Mouse (Mus musculus): ENCODE data around the gene Atp11b. TPM values are rescaled to one million over a fixed set of nuclear protein-coding genes. Genes with fewer than 3 reads are reported as not detected.

Gene Atp11b
- polyA plus RNA-seq, 1 experiment from 2014 or later, result 26.2 TPM

DNA sequence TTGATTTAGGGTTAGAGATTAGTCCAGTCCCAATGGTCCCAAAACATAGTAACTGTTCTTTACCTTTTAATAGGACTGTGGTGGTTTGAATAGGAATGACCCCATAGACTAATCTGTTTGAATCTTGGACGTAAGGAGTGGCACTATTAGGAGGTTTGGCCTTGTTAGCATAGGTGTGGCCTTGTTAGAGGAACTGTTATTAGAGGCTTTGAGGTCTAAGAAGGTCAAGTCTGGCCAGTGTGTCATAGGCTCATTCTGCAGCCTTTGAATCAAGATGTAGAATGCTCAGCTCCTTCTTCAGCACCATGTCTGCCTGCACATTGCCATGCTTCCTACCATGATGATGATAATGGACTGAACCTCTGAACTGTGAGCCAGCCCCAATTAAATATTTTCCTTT, 27.0 kb upstream of the Atp11b start:
- WGBS, result 64% methylated on average over 1 of the region's 1 CpGs
- H3K36me3 ChIP-seq (ENCODE audit: control insufficient read depth, insufficient read depth), result no peaks in the 10 kb centered on the region
- ATAC-seq (replicated peaks; ENCODE audit: extremely low read depth, insufficient read depth, low FRiP score), result no peak
- no peak overlapping the region for H3K4me3 ChIP-seq (ENCODE audit: low read length)
- H3K4me2 ChIP-seq (ENCODE audit: low read depth, low read length), result no peak overlapping the region
- H3K27ac ChIP-seq (ENCODE audit: low read length), result no peak overlapping the region
- H3K27me3 ChIP-seq (ENCODE audit: control insufficient read depth, insufficient read depth, low read length), result no peaks in the 10 kb centered on the region
- H3K9ac ChIP-seq (ENCODE audit: low read length), result no peak overlapping the region
- peaks cover 4% of the 10 kb centered on the region; the same call in 1 of the 2 replicates for H3K9me3 ChIP-seq (replicated peaks; ENCODE audit: control insufficient read depth, low read length)
- H3K4me1 ChIP-seq (ENCODE audit: control insufficient read depth, insufficient read depth, low read length), result no peaks in the 10 kb centered on the region

DNA sequence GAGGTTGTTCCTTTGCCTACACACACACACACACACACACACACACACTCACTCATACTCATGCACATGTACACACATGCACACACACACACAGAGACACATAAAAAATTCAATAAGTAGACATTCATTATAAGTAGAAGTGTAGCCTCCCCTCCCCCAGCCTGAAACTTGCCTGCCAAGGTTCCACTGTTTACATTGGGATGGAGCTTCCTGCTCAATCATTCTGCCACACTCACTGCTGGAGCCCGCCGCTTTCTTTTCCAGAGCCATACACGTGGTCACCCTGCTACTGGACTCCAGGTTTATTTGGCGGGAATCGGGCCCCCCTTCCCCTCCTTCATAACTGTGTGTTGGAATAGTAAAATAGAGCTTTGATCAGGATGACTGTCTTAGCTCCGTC, 24.4 kb upstream of the Atp11b start:
- peaks cover 9% of the 10 kb centered on the region; the same call in 1 of the 2 replicates for H3K9me3 ChIP-seq (replicated peaks; ENCODE audit: control insufficient read depth, low read length)
- WGBS, result 53% methylated on average over 6 of the region's 6 CpGs
- no peaks in the 10 kb centered on the region for H3K36me3 ChIP-seq (ENCODE audit: control insufficient read depth, insufficient read depth)
- H3K9ac ChIP-seq (ENCODE audit: low read length), result no peak overlapping the region
- H3K4me3 ChIP-seq (ENCODE audit: low read length), result no peak overlapping the region
- no peak overlapping the region for H3K4me2 ChIP-seq (ENCODE audit: low read depth, low read length)
- H3K27ac ChIP-seq (ENCODE audit: low read length), result no peak overlapping the region
- H3K27me3 ChIP-seq (ENCODE audit: control insufficient read depth, insufficient read depth, low read length), result no peaks in the 10 kb centered on the region
- ATAC-seq (replicated peaks; ENCODE audit: extremely low read depth, insufficient read depth, low FRiP score), result no peak
- no peaks in the 10 kb centered on the region for H3K4me1 ChIP-seq (ENCODE audit: control insufficient read depth, insufficient read depth, low read length)

DNA sequence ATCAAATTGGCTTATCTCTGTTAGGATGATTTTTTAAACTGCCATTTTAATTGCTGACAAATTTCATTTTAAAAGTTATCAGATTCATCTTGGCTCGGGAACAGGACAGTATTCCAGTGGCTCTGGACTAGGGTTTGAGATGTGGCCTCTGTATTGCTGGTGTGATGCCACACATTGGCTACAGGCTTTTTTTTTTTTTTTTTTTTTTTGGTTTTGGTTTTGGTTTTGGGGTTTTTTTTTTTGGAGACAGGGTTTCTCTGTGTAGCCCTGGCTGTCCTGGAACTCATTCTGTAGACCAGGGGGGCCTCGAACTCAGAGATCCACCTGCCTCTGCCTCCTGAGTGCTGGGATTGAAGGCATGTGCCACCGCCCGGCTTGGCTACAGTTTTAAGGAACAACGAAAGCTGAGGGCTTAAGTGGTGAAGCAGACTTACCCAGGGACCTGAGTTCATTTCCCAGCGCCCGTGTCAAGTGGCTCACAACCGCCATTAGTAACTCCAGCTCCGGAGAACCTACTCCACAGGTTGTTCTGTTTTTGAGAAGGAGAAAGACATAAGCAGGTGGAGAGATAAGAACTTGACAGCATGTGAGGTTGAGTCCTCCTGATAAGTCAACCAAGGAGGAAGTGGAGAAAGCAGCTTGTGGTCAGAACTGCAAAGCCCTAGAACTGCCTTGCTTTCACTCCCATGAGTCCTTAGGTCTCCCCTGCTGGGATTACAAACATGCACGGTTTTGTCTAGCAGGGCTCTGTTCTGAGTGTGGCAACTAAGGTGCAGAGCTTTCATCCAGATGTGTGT, 21.7 kb upstream of the Atp11b start:
- H3K4me3 ChIP-seq (ENCODE audit: low read length), result no peak overlapping the region
- no peaks in the 10 kb centered on the region for H3K4me1 ChIP-seq (ENCODE audit: control insufficient read depth, insufficient read depth, low read length)
- 72% methylated on average over 10 of the region's 10 CpGs for WGBS
- no peaks in the 10 kb centered on the region for H3K27me3 ChIP-seq (ENCODE audit: control insufficient read depth, insufficient read depth, low read length)
- H3K36me3 ChIP-seq (ENCODE audit: control insufficient read depth, insufficient read depth), result no peaks in the 10 kb centered on the region
- peaks cover 9% of the 10 kb centered on the region; the same call in 1 of the 2 replicates for H3K9me3 ChIP-seq (replicated peaks; ENCODE audit: control insufficient read depth, low read length)
- H3K27ac ChIP-seq (ENCODE audit: low read length), result no peak overlapping the region
- no peak overlapping the region for H3K9ac ChIP-seq (ENCODE audit: low read length)
- no peak for ATAC-seq (replicated peaks; ENCODE audit: extremely low read depth, insufficient read depth, low FRiP score)
- H3K4me2 ChIP-seq (ENCODE audit: low read depth, low read length), result no peak overlapping the region

DNA sequence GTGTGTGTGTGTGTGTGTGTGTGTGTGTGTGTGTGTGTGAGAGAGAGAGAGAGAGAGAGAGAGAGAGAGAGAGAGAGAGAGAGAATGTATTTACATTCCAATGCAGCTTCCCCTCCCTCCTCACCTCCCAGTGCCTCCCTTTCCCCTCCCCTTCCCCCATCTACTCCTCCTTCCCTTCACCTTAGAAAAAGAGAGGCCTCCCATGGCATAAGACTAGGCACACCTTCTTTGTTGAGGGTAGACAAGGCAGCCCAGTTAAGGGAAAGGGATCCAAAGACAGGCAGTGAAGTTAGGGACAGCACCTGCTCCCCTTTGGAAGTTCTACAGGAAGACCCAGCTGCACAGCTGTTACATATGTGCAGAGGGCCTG, 21.1 kb upstream of the Atp11b start:
- ATAC-seq (replicated peaks; ENCODE audit: extremely low read depth, insufficient read depth, low FRiP score), result no peak
- H3K4me2 ChIP-seq (ENCODE audit: low read depth, low read length), result no peak overlapping the region
- no peaks in the 10 kb centered on the region for H3K36me3 ChIP-seq (ENCODE audit: control insufficient read depth, insufficient read depth)
- no peak overlapping the region for H3K9ac ChIP-seq (ENCODE audit: low read length)
- H3K9me3 ChIP-seq (replicated peaks; ENCODE audit: control insufficient read depth, low read length), result peaks cover 9% of the 10 kb centered on the region; the same call in 1 of the 2 replicates
- H3K4me1 ChIP-seq (ENCODE audit: control insufficient read depth, insufficient read depth, low read length), result no peaks in the 10 kb centered on the region
- no peak overlapping the region for H3K4me3 ChIP-seq (ENCODE audit: low read length)
- H3K27ac ChIP-seq (ENCODE audit: low read length), result no peak overlapping the region
- H3K27me3 ChIP-seq (ENCODE audit: control insufficient read depth, insufficient read depth, low read length), result no peaks in the 10 kb centered on the region

DNA sequence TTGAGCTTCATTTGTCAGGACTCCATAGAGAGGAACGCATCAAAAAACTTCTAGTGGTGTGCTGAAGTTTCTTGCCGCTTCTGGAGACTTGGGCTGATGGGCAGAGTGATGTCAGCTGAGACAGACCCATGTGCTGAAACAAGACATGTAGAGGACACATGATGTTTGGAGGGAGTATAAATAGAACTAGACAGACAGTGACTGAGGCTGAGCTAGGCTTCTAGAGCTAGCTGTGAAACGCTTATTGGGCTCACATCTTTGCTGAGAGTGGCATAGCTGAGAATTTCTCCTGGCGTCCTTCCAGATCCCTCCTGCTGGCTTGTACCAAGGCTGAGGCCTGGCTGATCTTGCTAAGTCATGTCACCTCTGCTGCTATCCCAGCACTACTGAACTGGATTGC, 19.4 kb upstream of the Atp11b start:
- no peak overlapping the region for H3K9ac ChIP-seq (ENCODE audit: low read length)
- H3K4me2 ChIP-seq (ENCODE audit: low read depth, low read length), result no peak overlapping the region
- H3K9me3 ChIP-seq (replicated peaks; ENCODE audit: control insufficient read depth, low read length), result peaks cover 9% of the 10 kb centered on the region; the same call in 1 of the 2 replicates
- H3K27me3 ChIP-seq (ENCODE audit: control insufficient read depth, insufficient read depth, low read length), result no peaks in the 10 kb centered on the region
- H3K27ac ChIP-seq (ENCODE audit: low read length), result no peak overlapping the region
- ATAC-seq (replicated peaks; ENCODE audit: extremely low read depth, insufficient read depth, low FRiP score), result no peak; the same call in 1 of the 2 replicates
- WGBS, result 70% methylated on average over 4 of the region's 4 CpGs
- H3K36me3 ChIP-seq (ENCODE audit: control insufficient read depth, insufficient read depth), result no peaks in the 10 kb centered on the region
- H3K4me3 ChIP-seq (ENCODE audit: low read length), result no peak overlapping the region
- no peaks in the 10 kb centered on the region for H3K4me1 ChIP-seq (ENCODE audit: control insufficient read depth, insufficient read depth, low read length)

DNA sequence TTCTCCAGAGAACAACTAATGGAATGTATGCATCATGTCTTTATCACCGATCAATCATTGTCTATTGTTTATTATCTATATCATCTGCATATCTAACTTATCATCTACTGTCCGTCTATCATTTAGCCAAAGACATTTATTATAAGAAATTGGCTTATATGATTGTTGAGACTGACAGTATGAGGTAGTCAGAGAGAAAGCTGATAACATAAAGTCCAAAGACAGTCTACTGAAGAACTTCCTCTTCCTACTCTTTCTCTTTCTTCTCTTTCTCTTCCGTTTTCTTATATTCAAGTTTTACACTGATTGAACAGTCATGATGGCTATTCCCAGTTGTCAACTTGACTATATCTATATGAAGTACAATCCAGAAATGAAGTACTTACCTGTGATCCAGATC, 15.8 kb upstream of the Atp11b start:
- H3K36me3 ChIP-seq (ENCODE audit: control insufficient read depth, insufficient read depth), result no peaks in the 10 kb centered on the region
- no peak overlapping the region for H3K27ac ChIP-seq (ENCODE audit: low read length)
- H3K4me3 ChIP-seq (ENCODE audit: low read length), result no peak overlapping the region
- no peaks in the 10 kb centered on the region for H3K27me3 ChIP-seq (ENCODE audit: control insufficient read depth, insufficient read depth, low read length)
- ATAC-seq (replicated peaks; ENCODE audit: extremely low read depth, insufficient read depth, low FRiP score), result no peak
- H3K4me1 ChIP-seq (ENCODE audit: control insufficient read depth, insufficient read depth, low read length), result no peaks in the 10 kb centered on the region
- 81% methylated on average over 3 of the region's 3 CpGs for WGBS
- 0 out of 2 replicates have a peak, but pooled peaks cover 4% of the 10 kb centered on the region for H3K9me3 ChIP-seq (replicated peaks; ENCODE audit: control insufficient read depth, low read length)
- no peak overlapping the region for H3K9ac ChIP-seq (ENCODE audit: low read length)
- no peak overlapping the region for H3K4me2 ChIP-seq (ENCODE audit: low read depth, low read length)

DNA sequence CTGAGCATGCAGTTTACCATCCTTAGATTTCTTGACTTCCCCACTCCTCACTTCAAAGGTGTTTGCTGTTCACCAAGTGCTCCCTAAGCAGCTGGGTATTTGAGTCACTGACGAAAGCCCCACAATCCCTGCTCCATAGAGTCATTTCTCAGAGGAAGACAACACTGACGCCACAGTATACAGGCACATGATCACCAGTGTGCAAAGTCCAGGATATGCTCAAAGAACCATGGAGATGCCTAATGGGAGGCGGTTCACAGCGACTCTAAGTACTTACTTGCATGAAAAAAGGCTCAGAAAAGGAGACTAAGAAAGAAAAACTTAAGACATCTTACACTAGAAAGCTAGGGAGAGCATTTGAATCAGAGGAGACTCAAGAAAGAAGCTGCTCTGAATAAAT, 8.9 kb upstream of the Atp11b start:
- Histone ChIP-seq H3K27ac (ENCODE audit: low read length) (no peak overlapping the region), H3K27me3 (ENCODE audit: control insufficient read depth, insufficient read depth, low read length) (no peaks in the 10 kb centered on the region), H3K9me3 (replicated peaks; ENCODE audit: control insufficient read depth, low read length) (no peaks in the 10 kb centered on the region), H3K4me3 (ENCODE audit: low read length) (no peak overlapping the region), H3K4me2 (ENCODE audit: low read depth, low read length) (no peak overlapping the region), H3K36me3 (ENCODE audit: control insufficient read depth, insufficient read depth) (no peaks in the 10 kb centered on the region), H3K9ac (ENCODE audit: low read length) (no peak overlapping the region), H3K4me1 (ENCODE audit: control insufficient read depth, insufficient read depth, low read length) (no peaks in the 10 kb centered on the region)
- ATAC-seq (replicated peaks; ENCODE audit: extremely low read depth, insufficient read depth, low FRiP score), result no peak
- 58% methylated on average over 4 of the region's 4 CpGs for WGBS

DNA sequence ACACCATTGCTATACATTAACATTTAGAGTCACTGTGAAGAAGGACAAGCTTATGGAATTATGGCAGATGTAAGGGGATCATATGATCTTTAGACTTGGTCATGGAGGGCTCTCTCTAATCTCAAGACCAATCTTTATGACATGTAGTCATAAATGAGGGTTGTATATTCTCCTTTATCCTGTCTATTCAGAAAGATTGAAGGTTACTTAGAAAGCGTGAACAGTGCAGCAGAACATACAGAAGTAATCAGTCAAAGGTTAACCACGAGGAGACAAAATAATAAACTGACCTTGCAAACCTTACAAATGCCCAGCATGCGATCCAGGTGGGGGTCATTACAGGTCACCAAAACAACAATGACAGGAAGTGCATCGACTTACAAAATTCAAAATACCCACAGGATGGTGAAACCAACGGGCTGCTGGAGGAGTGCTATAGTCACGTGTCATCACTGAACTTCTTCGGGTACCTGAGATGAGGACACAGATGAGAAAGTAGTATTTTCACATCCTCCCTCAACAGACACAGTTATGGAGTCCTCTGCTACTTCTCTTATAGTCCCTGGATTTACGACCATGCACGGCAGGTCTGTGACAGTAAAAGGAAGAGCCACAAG, 7.0 kb upstream of the Atp11b start:
- no peaks in the 10 kb centered on the region for H3K27me3 ChIP-seq (ENCODE audit: control insufficient read depth, insufficient read depth, low read length)
- H3K9me3 ChIP-seq (replicated peaks; ENCODE audit: control insufficient read depth, low read length), result no peaks in the 10 kb centered on the region
- H3K27ac ChIP-seq (ENCODE audit: low read length), result no peak overlapping the region
- ATAC-seq (replicated peaks; ENCODE audit: extremely low read depth, insufficient read depth, low FRiP score), result no peak
- no peak overlapping the region for H3K9ac ChIP-seq (ENCODE audit: low read length)
- no peaks in the 10 kb centered on the region for H3K36me3 ChIP-seq (ENCODE audit: control insufficient read depth, insufficient read depth)
- no peak overlapping the region for H3K4me3 ChIP-seq (ENCODE audit: low read length)
- WGBS, result 56% methylated on average over 9 of the region's 9 CpGs
- H3K4me2 ChIP-seq (ENCODE audit: low read depth, low read length), result no peak overlapping the region
- no peaks in the 10 kb centered on the region for H3K4me1 ChIP-seq (ENCODE audit: control insufficient read depth, insufficient read depth, low read length)

DNA sequence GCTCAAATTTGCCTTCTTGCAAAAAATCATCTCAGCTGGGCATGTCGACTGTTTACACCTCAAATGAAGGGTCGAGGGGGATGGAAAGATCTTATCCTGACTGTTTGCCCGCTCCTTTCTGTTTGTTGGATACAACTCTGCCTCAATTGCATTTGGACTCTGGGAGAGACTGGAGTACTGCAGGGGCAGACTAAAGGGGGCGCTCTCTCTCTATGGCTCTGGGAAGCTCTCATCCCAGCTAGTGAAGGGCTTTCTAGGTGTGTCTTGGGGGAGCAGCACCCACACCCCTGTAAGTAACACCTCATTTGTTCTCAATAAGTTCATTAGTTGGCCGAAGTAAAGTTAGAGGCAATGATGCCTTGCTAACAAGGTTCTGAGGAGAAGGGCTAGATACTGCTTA, 3.6 kb upstream of the Atp11b start:
- Histone ChIP-seq H3K9me3 (replicated peaks; ENCODE audit: control insufficient read depth, low read length) (no peaks in the 10 kb centered on the region), H3K4me2 (ENCODE audit: low read depth, low read length) (no peak overlapping the region), H3K27ac (ENCODE audit: low read length) (no peak overlapping the region), H3K27me3 (ENCODE audit: control insufficient read depth, insufficient read depth, low read length) (no peaks in the 10 kb centered on the region), H3K4me1 (ENCODE audit: control insufficient read depth, insufficient read depth, low read length) (peaks cover 2% of the 10 kb centered on the region; the same call in 1 of the 2 replicates), H3K36me3 (ENCODE audit: control insufficient read depth, insufficient read depth) (no peaks in the 10 kb centered on the region), H3K9ac (ENCODE audit: low read length) (no peak overlapping the region), H3K4me3 (ENCODE audit: low read length) (no peak overlapping the region)
- ATAC-seq (replicated peaks; ENCODE audit: extremely low read depth, insufficient read depth, low FRiP score), result no peak
- WGBS, result 34% methylated on average over 5 of the region's 5 CpGs
